Mouse (Mus musculus) embryonic facial prominence, embryonic 12.5 days (tissue): ENCODE measurements around the gene Zc3h8. TPM values are rescaled to one million over a fixed set of nuclear protein-coding genes. Genes with fewer than 3 reads are reported as not detected.
A peak's percentile ranks its signal among the peaks of the same experiment; 100 is the strongest.

Experiments used
- ATAC-seq: fragments of 200-750 bp; cut with Nextera tagmentation; 2 replicates; pipeline ENCODE4 v1.8.0; 2017; ENCODE audit not compliant: insufficient number of reproducible peaks, insufficient read depth, low FRiP score, low TSS enrichment
- H3K27ac ChIP-seq: fragments of 300-500 bp; sonication (generic); 2 replicates; pipeline ENCODE4 v1.5.1; 2016; ENCODE audit warnings: mild to moderate bottlenecking
- H3K27me3 ChIP-seq: fragments of 300-500 bp; sonication (generic); 2 replicates; pipeline ENCODE4 v1.6.1; 2016; ENCODE audit warnings: mild to moderate bottlenecking, moderate library complexity
- H3K36me3 ChIP-seq: fragments of 300-500 bp; sonication (generic); 2 replicates; pipeline ENCODE4 v1.6.1; 2016; ENCODE audit warnings: mild to moderate bottlenecking
- H3K4me1 ChIP-seq: fragments of 300-500 bp; sonication (generic); 2 replicates; pipeline ENCODE4 v1.6.1; 2016
- H3K4me2 ChIP-seq: fragments of 300-500 bp; sonication (generic); replicated peaks from 2 replicates; pipeline ENCODE4 v1.6.1; 2016; ENCODE audit warnings: mild to moderate bottlenecking, moderate library complexity
- H3K4me3 ChIP-seq: fragments of 300-500 bp; sonication (generic); 2 replicates; pipeline ENCODE4 v1.5.1; 2016; ENCODE audit warnings: mild to moderate bottlenecking
- H3K9ac ChIP-seq: fragments of 300-500 bp; sonication (generic); 2 replicates; pipeline ENCODE4 v1.6.1; 2016; ENCODE audit warnings: mild to moderate bottlenecking, moderate library complexity
- H3K9me3 ChIP-seq: fragments of 300-500 bp; sonication (generic); 2 replicates; pipeline ENCODE4 v1.6.1; 2016; ENCODE audit warnings: mild to moderate bottlenecking, moderate library complexity
- WGBS: fragments of 180-500 bp; shearing (Covaris S2); methylation state at CpG from one replicate; pipeline ENCODE4 v1.1.7; 2016; 5-methylcytosine and 5-hydroxymethylcytosine counted together
- polyA plus RNA-seq: library from polyadenylated mRNA; unstranded; fragments of >200 nt; fragmentation: Nextera tagmentation; extraction: Ambion mirVana; gene quantifications from 2 replicates; pipeline ENCODE4 v1.2.1, GENCODE M21; 2016

Gene Zc3h8
- polyA plus RNA-seq: 7.6 and 9.2 TPM in 2 replicates

DNA sequence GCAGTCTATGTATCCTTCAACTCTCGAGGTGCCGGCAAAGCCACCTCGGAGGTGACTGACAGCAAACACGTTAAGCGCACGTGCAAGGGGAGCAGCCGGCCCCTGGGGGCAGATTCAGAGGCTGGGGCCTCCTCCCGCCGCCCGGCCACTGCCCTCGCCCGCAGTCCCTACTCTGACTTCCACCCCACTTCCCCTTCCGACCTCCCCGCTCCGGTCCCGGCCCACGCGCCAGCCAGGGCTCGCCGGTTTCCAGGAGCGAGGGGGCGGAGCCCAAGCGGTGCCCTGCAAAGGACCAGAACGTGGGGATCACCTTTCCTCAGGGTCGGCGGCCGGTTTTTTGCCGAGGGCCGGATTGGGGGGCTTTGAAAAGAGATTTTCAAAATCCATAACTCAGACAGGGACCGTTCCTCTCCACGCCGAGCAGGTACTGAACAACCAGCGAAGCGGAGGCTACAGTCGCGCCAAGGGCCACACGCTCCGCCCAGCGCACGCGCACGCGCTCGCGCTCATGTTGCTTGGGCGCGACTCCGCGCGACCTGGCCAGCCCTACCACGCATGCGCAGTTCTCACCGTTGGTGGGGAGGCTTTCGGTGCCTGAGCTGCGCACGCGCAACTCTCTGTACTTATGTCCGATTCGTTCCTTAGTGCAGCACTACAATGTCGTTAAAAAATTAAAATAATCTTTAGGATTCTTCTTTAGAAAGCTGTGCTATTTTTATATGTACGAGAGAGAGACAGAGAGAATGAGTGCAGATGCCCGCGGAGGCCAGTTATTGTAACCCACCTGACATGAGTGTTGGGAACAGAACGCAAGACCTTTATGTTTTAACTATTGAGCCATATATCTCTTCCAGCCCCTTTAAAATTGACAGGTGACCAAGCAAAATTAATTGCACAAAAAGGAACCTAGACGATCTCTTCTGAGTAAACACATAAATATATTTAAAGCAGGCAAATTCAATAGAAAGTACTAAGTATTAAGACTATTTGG is at the start of gene Zc3h8:
TSS of gene Zc3h8 (minus strand) at position 540 of the 991 bp plus-strand sequence.
- H3K4me2 ChIP-seq: peak within 1 kb of the TSS; percentile 74
- WGBS: 2% methylated on average over 65 of the region's 65 CpGs

DNA sequence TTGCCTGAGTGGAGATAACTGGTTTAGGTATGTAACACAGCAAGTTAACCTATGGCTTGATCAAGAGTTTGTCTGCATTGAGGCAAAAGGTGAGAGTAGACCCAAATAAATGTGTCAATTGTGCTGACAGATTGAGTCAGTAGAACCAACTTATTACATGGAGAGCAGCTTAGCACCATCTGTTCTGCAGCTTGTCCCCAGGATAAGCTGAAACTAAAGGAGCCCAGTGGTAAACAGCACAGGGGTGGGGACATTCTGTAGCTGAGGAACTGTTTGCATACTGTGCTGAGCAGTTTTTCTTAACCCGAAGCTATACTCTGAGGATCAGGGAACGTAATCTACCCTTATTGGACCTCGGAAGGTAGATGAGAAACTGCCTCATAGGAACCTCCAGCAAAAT is 40.9 kb upstream of the Zc3h8 start:
- 87% methylated on average over 3 of the region's 3 CpGs for WGBS
- H3K27ac ChIP-seq: no peak overlapping the region
- no peaks in the 10 kb centered on the region for H3K27me3 ChIP-seq
- H3K4me3 ChIP-seq: no peak overlapping the region
- no peak overlapping the region for H3K4me2 ChIP-seq
- no peaks in the 10 kb centered on the region for H3K4me1 ChIP-seq
- no peak overlapping the region for H3K9ac ChIP-seq
- no peak for ATAC-seq
- H3K9me3 ChIP-seq: no peaks in the 10 kb centered on the region
- H3K36me3 ChIP-seq: no peaks in the 10 kb centered on the region

More for the DNA sequence above, at the start of gene Zc3h8:
- Histone ChIP-seq H3K4me1 (peaks cover 4% of the 10 kb centered on the region; the same call in 1 of the 2 replicates), H3K4me3 (peak within 1 kb of the TSS; percentile 79), H3K9me3 (no peaks in the 10 kb centered on the region), H3K36me3 (no peaks in the 10 kb centered on the region), H3K27ac (peak within 1 kb of the TSS; percentile 91), H3K27me3 (no peaks in the 10 kb centered on the region), H3K9ac (peak within 1 kb of the TSS; percentile 77)
- ATAC-seq: peak; percentile 81

DNA sequence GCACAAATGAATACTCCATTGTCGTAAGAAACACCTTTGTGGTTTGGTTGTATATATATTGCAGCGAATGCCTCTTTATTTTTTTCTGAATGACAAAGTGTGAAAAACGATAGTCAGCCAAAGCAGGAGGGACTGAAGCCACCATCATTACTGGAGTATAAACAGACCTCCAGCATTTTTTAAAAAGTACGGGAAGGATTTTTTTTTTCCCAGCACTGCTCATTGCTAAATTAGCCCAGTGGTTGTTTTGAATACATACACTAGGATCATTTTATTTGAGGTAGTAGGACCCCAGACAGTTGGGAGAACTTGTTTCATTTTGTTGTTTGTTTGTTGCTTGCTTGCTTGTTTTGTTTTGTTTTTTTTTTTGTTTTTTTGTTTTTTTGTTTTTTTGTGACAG is 31.7 kb upstream of the Zc3h8 start:
- H3K9me3 ChIP-seq: no peaks in the 10 kb centered on the region
- no peak for ATAC-seq
- no peak overlapping the region for H3K27ac ChIP-seq
- no peak overlapping the region for H3K4me2 ChIP-seq
- no peaks in the 10 kb centered on the region for H3K27me3 ChIP-seq
- no peaks in the 10 kb centered on the region for H3K4me1 ChIP-seq
- H3K4me3 ChIP-seq: no peak overlapping the region
- H3K36me3 ChIP-seq: no peaks in the 10 kb centered on the region
- 73% methylated on average over 4 of the region's 4 CpGs for WGBS
- no peak overlapping the region for H3K9ac ChIP-seq

DNA sequence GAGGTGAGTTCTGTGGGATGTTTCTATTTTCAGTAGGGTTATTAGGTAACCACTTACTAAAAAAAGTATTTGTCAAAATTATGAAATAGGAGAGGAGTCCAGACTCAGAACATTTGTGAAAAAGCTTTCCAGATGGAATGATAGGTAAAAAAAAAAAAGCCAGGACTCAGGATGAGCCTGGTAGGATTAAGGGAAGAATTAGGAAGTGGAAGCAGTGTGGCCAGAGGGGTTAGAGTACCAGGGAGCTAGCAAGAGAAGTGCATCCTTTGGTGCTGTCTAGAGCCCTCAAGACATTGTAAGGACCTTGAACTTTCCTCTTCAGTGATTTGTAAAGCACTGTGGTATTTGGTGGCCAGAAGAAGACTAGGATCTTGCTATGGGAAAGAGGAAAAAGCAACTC is 28.4 kb upstream of the Zc3h8 start:
- ATAC-seq: no peak
- Histone ChIP-seq H3K36me3 (no peaks in the 10 kb centered on the region), H3K27ac (no peak overlapping the region)

DNA sequence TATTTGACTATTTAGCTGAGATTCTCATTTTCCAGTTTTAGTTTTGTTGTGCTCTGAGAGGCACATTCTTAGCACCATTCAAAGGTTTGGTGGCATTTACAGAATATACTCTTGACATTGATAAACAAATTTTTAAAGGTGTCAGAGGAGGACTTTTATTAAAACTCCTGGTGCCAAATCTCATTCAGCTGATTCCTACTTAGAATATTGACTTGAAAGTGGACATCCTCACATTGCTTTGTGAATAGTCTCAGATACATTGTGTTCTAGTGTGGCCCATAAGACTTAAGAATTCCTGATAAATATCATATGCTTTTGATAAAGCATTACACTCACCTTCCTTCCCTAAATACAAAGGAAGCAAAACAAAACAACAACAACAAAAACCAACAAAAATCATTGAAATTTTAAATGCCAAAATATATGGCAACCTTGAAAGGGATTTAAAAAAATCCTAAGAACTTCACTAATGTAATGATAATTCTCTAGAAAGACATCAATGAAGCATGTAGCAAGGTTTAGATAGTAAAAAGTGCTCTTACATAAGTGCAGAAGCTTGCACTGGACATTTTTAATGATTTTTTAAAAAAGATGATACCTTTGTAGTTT is 24.7 kb upstream of the Zc3h8 start:
- Histone ChIP-seq H3K4me1 (peaks cover 7% of the 10 kb centered on the region; the same call in 1 of the 2 replicates), H3K4me2 (peak overlapping the region; percentile 50), H3K9me3 (no peaks in the 10 kb centered on the region), H3K36me3 (no peaks in the 10 kb centered on the region), H3K27ac (peak overlapping the region; percentile 100), H3K9ac (0 out of 2 replicates have a peak overlapping the region, but pooled peaks have one; percentile 98), H3K4me3 (peak overlapping the region; percentile 84), H3K27me3 (no peaks in the 10 kb centered on the region)
- ATAC-seq: no peak

More for the DNA sequence above, 28.4 kb upstream of the Zc3h8 start:
- no peaks in the 10 kb centered on the region for H3K9me3 ChIP-seq
- no peak overlapping the region for H3K4me3 ChIP-seq
- no peak overlapping the region for H3K4me2 ChIP-seq
- no peak overlapping the region for H3K9ac ChIP-seq
- no peaks in the 10 kb centered on the region for H3K4me1 ChIP-seq
- no peaks in the 10 kb centered on the region for H3K27me3 ChIP-seq

DNA sequence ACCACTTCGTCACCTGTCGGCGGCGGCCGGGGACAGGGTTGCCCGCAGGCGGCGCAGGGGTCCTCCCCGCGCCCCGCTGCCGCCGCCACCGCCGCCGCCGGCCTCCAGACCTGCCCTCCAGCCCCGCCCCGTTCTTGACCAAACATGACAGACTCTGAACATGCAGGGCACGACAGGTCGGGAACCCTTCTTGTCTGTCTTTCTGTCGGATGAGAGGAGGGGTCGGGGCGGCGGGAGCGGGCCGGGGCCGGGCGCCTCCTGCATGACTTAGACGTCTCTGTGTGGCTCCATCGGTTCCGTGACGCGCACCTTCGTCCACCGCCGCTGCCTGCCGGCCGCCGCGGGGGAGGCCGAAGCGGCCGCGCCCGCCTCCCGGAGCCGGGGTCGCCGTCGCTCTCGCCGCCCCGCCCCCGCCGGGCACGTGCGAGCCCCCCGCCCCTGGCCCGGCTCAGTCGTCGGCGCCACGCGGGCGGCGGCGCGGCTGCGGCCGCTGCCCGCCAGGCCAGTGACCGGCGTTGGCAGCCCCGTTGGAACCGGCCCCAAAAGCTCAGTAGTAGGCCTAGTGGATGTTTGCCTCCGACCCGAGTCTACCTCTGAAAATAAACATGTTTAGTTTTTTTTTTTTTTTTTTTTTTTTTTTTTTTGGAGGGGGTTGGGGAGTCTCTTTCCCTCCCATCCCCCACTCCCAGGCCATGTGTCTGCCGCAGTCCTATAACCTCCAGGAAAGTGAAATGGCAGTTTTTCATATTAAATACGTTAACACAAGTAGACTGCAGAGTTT is 24.0 kb upstream of the Zc3h8 start, which contains the start of gene Gm10762:
TSS of gene Gm10762 (minus strand) at position 65 of the 781 bp plus-strand sequence.
- ATAC-seq: peak; percentile 78

DNA sequence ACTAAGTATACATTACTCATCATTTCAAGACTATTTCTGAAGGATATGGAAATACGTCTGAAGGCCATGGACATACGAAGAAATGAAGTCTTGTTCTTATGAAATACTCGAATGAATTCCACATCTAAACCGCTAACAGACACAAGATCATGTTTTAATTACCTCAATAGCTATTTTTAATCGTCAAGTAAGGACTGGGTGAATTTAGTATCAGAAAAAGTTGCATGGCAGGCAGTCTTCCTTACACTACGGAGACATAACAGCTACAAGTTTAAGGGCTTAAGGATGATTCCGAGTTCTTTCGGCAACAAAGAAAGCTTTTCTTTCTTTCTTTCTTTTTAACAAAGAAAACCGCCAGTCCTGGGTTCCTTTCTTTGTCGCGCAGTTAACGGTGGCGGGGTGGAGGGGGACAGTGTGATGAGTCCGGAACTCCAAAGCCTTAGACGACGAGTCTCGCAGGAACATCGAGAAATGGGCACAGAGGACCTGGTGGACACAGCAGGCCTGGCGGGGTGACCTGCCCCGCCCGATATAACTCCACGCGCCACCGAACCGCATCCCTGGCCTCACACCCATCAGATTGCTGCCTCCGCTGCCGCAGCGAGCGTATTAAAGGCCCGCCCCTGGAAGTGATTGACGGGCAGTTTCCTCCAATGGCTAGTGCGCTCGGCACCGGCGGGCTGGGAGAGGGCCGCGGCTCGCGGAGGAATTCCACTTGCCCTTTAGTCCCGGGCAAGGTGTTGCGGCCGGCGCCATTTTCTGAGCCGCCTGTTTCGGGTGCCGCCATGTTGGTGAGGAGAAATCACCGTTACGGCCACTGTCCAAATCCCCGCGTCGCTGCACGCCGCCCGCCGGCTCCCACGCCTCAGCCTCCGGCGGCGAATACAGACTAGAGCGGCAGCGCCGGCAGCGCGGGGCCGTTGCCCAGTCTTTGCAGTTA is 23.0 kb upstream of the Zc3h8 start, which contains the start of gene Zc3h6:
TSS of gene Zc3h6 (plus strand) at position 762 of the 940 bp plus-strand sequence.
- Histone ChIP-seq H3K9me3 (no peaks in the 10 kb centered on the region), H3K27ac (peak within 1 kb of the TSS; percentile 100), H3K4me2 (peak within 1 kb of the TSS; percentile 50), H3K36me3 (no peaks in the 10 kb centered on the region), H3K9ac (peak within 1 kb of the TSS; percentile 98), H3K4me3 (peak within 1 kb of the TSS; percentile 84), H3K4me1 (peaks cover 7% of the 10 kb centered on the region; the same call in 1 of the 2 replicates), H3K27me3 (no peaks in the 10 kb centered on the region)
- peak; percentile 97 for ATAC-seq
- 1% methylated on average over 65 of the region's 65 CpGs for WGBS

More for the DNA sequence above, 24.0 kb upstream of the Zc3h8 start, which contains the start of gene Gm10762:
- Histone ChIP-seq H3K4me1 (peaks cover 7% of the 10 kb centered on the region; the same call in 1 of the 2 replicates), H3K9ac (peak within 1 kb of the TSS; percentile 98), H3K27ac (peak within 1 kb of the TSS; percentile 100), H3K9me3 (no peaks in the 10 kb centered on the region), H3K4me3 (peak within 1 kb of the TSS; percentile 84), H3K36me3 (no peaks in the 10 kb centered on the region), H3K27me3 (no peaks in the 10 kb centered on the region), H3K4me2 (peak within 1 kb of the TSS; percentile 50)
- under 1% methylated on average over 66 of the region's 80 CpGs for WGBS

DNA sequence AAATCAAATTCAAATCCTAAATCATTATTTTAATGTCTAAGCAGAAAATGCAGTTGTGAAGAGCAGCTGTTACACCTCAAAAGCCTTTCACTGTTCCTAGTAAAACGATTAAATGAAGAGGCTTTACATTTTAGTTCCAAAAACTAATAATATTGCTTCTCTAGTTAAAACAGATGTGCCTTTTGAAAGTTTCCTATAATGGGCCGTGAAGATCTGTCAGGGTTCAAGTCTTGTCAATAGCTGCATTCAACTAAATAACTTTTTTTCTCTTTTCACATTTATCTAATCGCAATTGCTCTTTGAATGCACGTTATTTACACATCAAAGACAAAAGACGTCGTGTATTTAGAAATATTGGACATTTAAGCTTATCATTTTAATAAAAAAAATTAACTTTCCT is 22.4 kb upstream of the Zc3h8 start:
- H3K27ac ChIP-seq: no peak overlapping the region
- WGBS: 18% methylated on average over 6 of the region's 6 CpGs
- H3K9me3 ChIP-seq: no peaks in the 10 kb centered on the region

DNA sequence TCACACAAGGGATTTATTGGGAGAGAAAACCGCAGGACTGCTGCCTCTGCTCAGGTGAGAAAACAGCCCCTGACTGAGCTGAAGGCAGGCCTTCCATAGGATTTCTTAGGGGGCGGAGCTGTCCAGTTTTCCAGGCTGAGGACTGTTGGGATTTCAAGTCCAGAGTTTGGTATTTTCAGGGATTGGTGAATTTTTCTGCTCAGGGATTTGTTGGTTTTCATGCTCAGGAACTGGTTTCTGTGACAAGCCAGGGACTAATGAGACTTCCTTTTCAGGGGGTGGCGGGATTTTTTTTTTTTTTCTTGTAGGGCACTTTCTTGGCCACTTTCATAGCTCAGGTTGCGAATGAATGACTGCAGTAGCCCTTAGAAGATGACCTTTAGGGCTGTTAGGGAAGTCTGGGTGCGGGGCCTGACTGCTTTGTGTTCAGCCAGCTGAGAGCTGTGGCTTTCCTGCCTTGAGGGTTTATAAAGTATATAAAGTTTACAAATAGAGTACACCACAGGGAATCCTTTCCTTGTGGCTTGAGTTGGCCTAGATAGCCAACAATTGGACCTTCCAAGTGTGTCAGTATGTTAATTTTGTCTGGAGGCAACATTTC is 21.7 kb upstream of the Zc3h8 start:
- H3K27me3 ChIP-seq: no peaks in the 10 kb centered on the region
- H3K9me3 ChIP-seq: no peaks in the 10 kb centered on the region
- peak overlapping the region; percentile 74 for H3K27ac ChIP-seq
- WGBS: 34% methylated on average over 5 of the region's 5 CpGs
- peak overlapping the region; percentile 50 for H3K4me2 ChIP-seq
- no peak overlapping the region for H3K4me3 ChIP-seq
- ATAC-seq: no peak
- H3K4me1 ChIP-seq: peaks cover 7% of the 10 kb centered on the region; the same call in 1 of the 2 replicates
- no peak overlapping the region for H3K9ac ChIP-seq
- H3K36me3 ChIP-seq: no peaks in the 10 kb centered on the region

More for the DNA sequence above, 22.4 kb upstream of the Zc3h8 start:
- no peaks in the 10 kb centered on the region for H3K27me3 ChIP-seq
- H3K4me1 ChIP-seq: peaks cover 7% of the 10 kb centered on the region; the same call in 1 of the 2 replicates
- peak overlapping the region; percentile 50 for H3K4me2 ChIP-seq
- no peak overlapping the region for H3K9ac ChIP-seq
- H3K36me3 ChIP-seq: no peaks in the 10 kb centered on the region
- no peak for ATAC-seq
- no peak overlapping the region for H3K4me3 ChIP-seq

DNA sequence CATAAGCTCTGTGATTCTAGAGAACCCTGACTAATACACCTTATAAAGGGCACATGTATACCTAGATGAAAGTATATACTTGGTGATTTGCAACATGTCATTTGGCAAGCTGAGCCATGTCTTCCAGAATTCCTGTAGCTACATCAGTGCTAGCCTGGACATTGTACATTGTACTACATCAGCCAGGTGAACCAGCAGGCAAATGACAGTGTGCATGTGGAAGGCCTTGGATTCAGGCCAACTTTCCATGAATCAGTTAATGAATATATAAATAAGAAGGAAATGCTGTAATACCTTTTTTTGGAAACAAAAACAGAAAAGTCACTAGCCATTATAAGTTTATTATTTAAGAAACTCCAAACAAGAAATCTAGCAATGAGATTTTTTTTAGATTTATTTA is 10.3 kb upstream of the Zc3h8 start:
- Histone ChIP-seq H3K9me3 (no peaks in the 10 kb centered on the region), H3K4me1 (no peaks in the 10 kb centered on the region), H3K4me3 (no peak overlapping the region), H3K27me3 (0 out of 2 replicates have a peak, but pooled peaks cover 3% of the 10 kb centered on the region), H3K36me3 (no peaks in the 10 kb centered on the region), H3K4me2 (no peak overlapping the region), H3K9ac (no peak overlapping the region), H3K27ac (no peak overlapping the region)
- ATAC-seq: no peak
